ENCODE assay signal across 8 mouse cellular contexts in the genomic region with DNA sequence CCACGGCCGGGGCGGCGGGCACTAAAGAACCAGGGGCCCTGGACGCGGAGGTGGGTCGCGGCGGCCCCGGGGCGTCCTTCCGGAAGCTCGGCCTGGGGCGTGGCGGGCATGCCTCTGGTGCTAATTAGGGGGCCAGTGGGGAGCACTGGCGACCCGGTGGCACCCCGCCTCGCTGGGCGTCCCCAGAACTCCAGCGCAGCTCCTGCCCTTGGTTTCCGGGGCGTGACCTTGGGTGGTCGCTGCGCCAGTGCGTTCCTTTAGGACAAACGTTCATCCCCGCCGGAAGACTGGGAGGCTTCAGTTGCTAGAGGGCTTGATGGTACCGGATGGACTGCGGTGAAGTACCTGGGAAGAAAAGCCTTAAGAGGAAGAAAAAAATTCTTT. TPM values are rescaled to one million over a fixed set of nuclear protein-coding genes. Genes with fewer than 3 reads are reported as not detected.
A peak's percentile ranks its signal among the peaks of the same experiment; 100 is the strongest.
DNase-seq lines count a peak whose midpoint lies in the region; ATAC-seq and TF ChIP-seq lines count a peak whose summit lies in the region.

No protein-coding gene starts in this region.

- POLR2A ChIA-PET in Patski (lab: Charles Lee), result interaction anchor here (0.8 to 3.2 kb wide), 8 partner anchors 10 to 55 kb away, joined by 3 to 18 read pairs (median 4); partner anchors contain the start of gene Uvssa

- H3K4me1 ChIP-seq in forebrain, embryonic 14.5 days (ENCODE audit: control insufficient read depth, insufficient read depth, low read length), result peaks cover 12% of the 10 kb centered on the region
- peaks cover 19% of the 10 kb centered on the region for H3K4me1 ChIP-seq in hindbrain, embryonic 16.5 days (ENCODE audit: control insufficient read depth, insufficient read depth, low read depth, low read length)
- peaks cover 16% of the 10 kb centered on the region for H3K4me1 ChIP-seq in neural tube, embryonic 14.5 days (ENCODE audit: control insufficient read depth, insufficient read depth, low read length)

- no peak for TF ChIP-seq CTCF in Patski (IDR thresholded peaks at IDR 0.05)

- H3K9ac ChIP-seq in forebrain, embryonic 14.5 days (ENCODE audit: low read length), result peak overlapping the region; percentile 93
- peak overlapping the region; percentile 99 for H3K9ac ChIP-seq in hindbrain, embryonic 16.5 days (ENCODE audit: low read depth, low read length)
- peak overlapping the region; percentile 95 for H3K9ac ChIP-seq in neural tube, embryonic 14.5 days (replicated peaks; ENCODE audit: low read depth, low read length)

- H3K9me3 ChIP-seq in forebrain, embryonic 14.5 days (replicated peaks; ENCODE audit: control insufficient read depth, low read length), result no peaks in the 10 kb centered on the region
- no peaks in the 10 kb centered on the region for H3K9me3 ChIP-seq in hindbrain, embryonic 16.5 days (ENCODE audit: control insufficient read depth, low read length)
- no peaks in the 10 kb centered on the region for H3K9me3 ChIP-seq in neural tube, embryonic 14.5 days (ENCODE audit: control insufficient read depth, low read length)

- in situ Hi-C loops in Patski (cut with MboI; ENCODE audit: low pct_unique_long_range_greater_than_20kb), result no loop called here

- peak overlapping the region; percentile 99 for H3K4me3 ChIP-seq in forebrain, embryonic 14.5 days (ENCODE audit: low read depth, low read length)
- H3K4me3 ChIP-seq in hindbrain, embryonic 16.5 days (ENCODE audit: low read length), result peak overlapping the region; percentile 100
- H3K4me3 ChIP-seq in neural tube, embryonic 14.5 days (ENCODE audit: low read depth, low read length), result peak overlapping the region; percentile 99

- CTCF ChIA-PET in Patski (lab: Charles Lee), result interaction anchor here (1.0 to 2.4 kb wide), 3 partner anchors 16 to 58 kb away, joined by 3 to 12 read pairs (median 3); no protein-coding TSS in a partner anchor

- WGBS in forebrain, embryonic 14.5 days, result under 1% methylated on average over 23 of the region's 31 CpGs
- WGBS in hindbrain, embryonic 16.5 days, result 0% methylated on average over 25 of the region's 31 CpGs
- under 1% methylated on average over 31 of the region's 31 CpGs for WGBS in neural tube, embryonic 14.5 days

- DNase-seq in heart, adult 11 months, result peak; percentile 96
- no peak for DNase-seq in heart, adult 8-10 months (ENCODE audit: low spot score)
- no peak for DNase-seq in Patski (ENCODE audit: low read depth, low spot score)
- DNase-seq in forebrain, embryonic 14.5 days (ENCODE audit: low spot score), result peak; percentile 5
- DNase-seq in lung, adult 18-20 months, result peak; percentile 36 to 53
- peak; percentile 38 for DNase-seq in thymus, postnatal 0 days (ENCODE audit: low spot score)

- peaks cover 4% of the 10 kb centered on the region; the same call in 1 of the 2 replicates for H3K36me3 ChIP-seq in forebrain, embryonic 14.5 days (ENCODE audit: control insufficient read depth, insufficient read depth, low read length)
- no peaks in the 10 kb centered on the region; the same call in 1 of the 2 replicates for H3K36me3 ChIP-seq in hindbrain, embryonic 16.5 days (ENCODE audit: control insufficient read depth, insufficient read depth, low read length)
- no peaks in the 10 kb centered on the region for H3K36me3 ChIP-seq in neural tube, embryonic 14.5 days (ENCODE audit: control insufficient read depth, insufficient read depth, low read length)

- H3K27me3 ChIP-seq in Patski, result no peaks in the 10 kb centered on the region
- H3K27me3 ChIP-seq in forebrain, embryonic 14.5 days (replicated peaks; ENCODE audit: control insufficient read depth, insufficient read depth, low read length), result no peaks in the 10 kb centered on the region
- H3K27me3 ChIP-seq in hindbrain, embryonic 16.5 days (replicated peaks; ENCODE audit: control insufficient read depth, insufficient read depth, low read length), result no peaks in the 10 kb centered on the region
- H3K27me3 ChIP-seq in neural tube, embryonic 14.5 days (ENCODE audit: control insufficient read depth, insufficient read depth, low read length), result no peaks in the 10 kb centered on the region

- peak overlapping the region; percentile 39; the same call in 1 of the 2 replicates for H3K27ac ChIP-seq in forebrain, embryonic 14.5 days (ENCODE audit: low read depth, low read length)
- peak overlapping the region; percentile 81 for H3K27ac ChIP-seq in hindbrain, embryonic 16.5 days (ENCODE audit: low read depth, low read length)
- peak overlapping the region; percentile 74 for H3K27ac ChIP-seq in neural tube, embryonic 14.5 days (ENCODE audit: low read depth, low read length)

- H3K4me2 ChIP-seq in forebrain, embryonic 14.5 days (ENCODE audit: low read length), result peak overlapping the region; percentile 83
- peak overlapping the region; percentile 88 for H3K4me2 ChIP-seq in hindbrain, embryonic 16.5 days (ENCODE audit: low read length)
- peak overlapping the region; percentile 89 for H3K4me2 ChIP-seq in neural tube, embryonic 14.5 days (ENCODE audit: low read depth, low read length)

- ATAC-seq in Patski, result peak; percentile 20
- no peak; the same call in 1 of the 2 replicates for ATAC-seq in forebrain, embryonic 14.5 days
- no peak for ATAC-seq in hindbrain, embryonic 16.5 days
- no peak; the same call in 1 of the 2 replicates for ATAC-seq in neural tube, embryonic 14.5 days (ENCODE audit: low read depth)

RNA-seq across cellular contexts. Expression of gene Maea, which starts 0.7 kb away (rescaled TPM):
- total RNA-seq in heart, adult 8-10 months (2022), result 10 to 100 TPM; 82.1 to 97.8 (median 88.0) TPM
- polyA plus RNA-seq in Patski (2021), result 339 TPM
- 122 TPM in 2 replicates for polyA plus RNA-seq in forebrain, embryonic 14.5 days (2014; fragmentation: Nextera tagmentation; extraction: Ambion mirVana)
- 136 and 142 TPM in 2 replicates for polyA plus RNA-seq in hindbrain, embryonic 16.5 days (2015; fragmentation: Nextera tagmentation; extraction: Ambion mirVana)
- 117 and 127 TPM in 2 replicates for polyA plus RNA-seq in neural tube, embryonic 14.5 days (2014; fragmentation: Nextera tagmentation; extraction: Ambion mirVana)
- polyA plus RNA-seq in thymus, postnatal 0 days (2015; fragmentation: Nextera tagmentation; extraction: Ambion mirVana), result 83.0 and 86.8 TPM in 2 replicates

RNA-seq across cellular contexts. Expression of gene Uvssa, which starts 42.4 kb away (rescaled TPM):
- 1 to 10 TPM; 2.6 to 4.6 (median 3.8) TPM for total RNA-seq in heart, adult 8-10 months (2022)
- 9.3 TPM for polyA plus RNA-seq in Patski (2021)
- polyA plus RNA-seq in forebrain, embryonic 14.5 days (2014; fragmentation: Nextera tagmentation; extraction: Ambion mirVana), result 4.7 and 5.5 TPM in 2 replicates
- 6.2 and 6.7 TPM in 2 replicates for polyA plus RNA-seq in hindbrain, embryonic 16.5 days (2015; fragmentation: Nextera tagmentation; extraction: Ambion mirVana)
- 8.7 and 9.0 TPM in 2 replicates for polyA plus RNA-seq in neural tube, embryonic 14.5 days (2014; fragmentation: Nextera tagmentation; extraction: Ambion mirVana)
- polyA plus RNA-seq in thymus, postnatal 0 days (2015; fragmentation: Nextera tagmentation; extraction: Ambion mirVana), result 7.2 and 10.4 TPM in 2 replicates

Comparison
In these comparisons a context has a peak if more than half of its experiments do, and no peak if none do; other contexts are left out.
1. DNase-seq: peak in heart, adult 11 months (single experiment), forebrain, embryonic 14.5 days (single experiment), lung, adult 18-20 months (2 of 2) and thymus, postnatal 0 days (single experiment); none in heart, adult 8-10 months (single experiment) and Patski (single experiment).
2. Peak in every context shown above with its lines, with median percentiles within 50 percentile points of each other: H3K27ac ChIP-seq, H3K4me2 ChIP-seq, H3K4me3 ChIP-seq and H3K9ac ChIP-seq.